Mouse (Mus musculus): ENCODE measurements around the gene Emilin3.

GRCm38 (mm10) chr2:160914656-160915055 lies 2.5 kb upstream of the Emilin3 start:
- no peak for TF ChIP-seq CTCF (IDR thresholded peaks at IDR 0.05; ENCODE audit: low read depth)
- no peak for TF ChIP-seq EP300 (IDR thresholded peaks at IDR 0.05; ENCODE audit: low read depth)
